Mouse (Mus musculus) inflammation-experienced regulatory T-cells, adult 6 months (primary cell): ENCODE results near the gene Tmem163. TPM values are rescaled to one million over a fixed set of nuclear protein-coding genes. Genes with fewer than 3 reads are reported as not detected.

Experiments
- ATAC-seq: one replicate; pipeline ENCODE4 v1.8.0; 2017
- polyA plus RNA-seq, 3 experiments: library from polyadenylated mRNA; unstranded; fragments of 100-300 nt; shearing (Covaris generic); gene quantifications; one replicate each; pipeline ENCODE4 v1.2.1; 2017

Tmem163 gene
- polyA plus RNA-seq, 3 experiments from 2014 or later = 0.28 to 0.83 TPM; not detected in 1

- ATAC-seq = no peak
Measured at GRCm38 (mm10) chr1:127555822-127556485, 123.4 kb downstream of the Tmem163 start.

- ATAC-seq = no peak
Measured at GRCm38 (mm10) chr1:127548078-127548477, 131.3 kb downstream of the Tmem163 start.

GRCm38 (mm10) chr1:127542756-127543155 is 136.6 kb downstream of the Tmem163 start:
- ATAC-seq = no peak

GRCm38 (mm10) chr1:127541931-127542330 is 137.4 kb downstream of the Tmem163 start:
- ATAC-seq = no peak

GRCm38 (mm10) chr1:127541522-127541921 is 137.8 kb downstream of the Tmem163 start:
- no peak for ATAC-seq

- ATAC-seq = no peak
Measured at GRCm38 (mm10) chr1:127537204-127538038, 141.9 kb downstream of the Tmem163 start.

GRCm38 (mm10) chr1:127536448-127536847 is 142.9 kb downstream of the Tmem163 start:
- ATAC-seq = no peak

- ATAC-seq = no peak
Measured at GRCm38 (mm10) chr1:127531723-127532122, 147.6 kb downstream of the Tmem163 start.

GRCm38 (mm10) chr1:127530849-127531580 is 148.3 kb downstream of the Tmem163 start:
- no peak for ATAC-seq

GRCm38 (mm10) chr1:127523364-127523763 is 156.0 kb downstream of the Tmem163 start:
- ATAC-seq = no peak

GRCm38 (mm10) chr1:127514888-127515287 is 164.5 kb downstream of the Tmem163 start:
- no peak for ATAC-seq

- no peak for ATAC-seq
Measured at GRCm38 (mm10) chr1:127514479-127514878, 164.9 kb downstream of the Tmem163 start.

- no peak for ATAC-seq
Measured at GRCm38 (mm10) chr1:127513664-127514063, 165.7 kb downstream of the Tmem163 start.

- ATAC-seq = no peak
Measured at GRCm38 (mm10) chr1:127513140-127513539, 166.2 kb downstream of the Tmem163 start.

- no peak for ATAC-seq
Measured at GRCm38 (mm10) chr1:127512709-127513108, 166.6 kb downstream of the Tmem163 start.

- ATAC-seq = no peak
Measured at GRCm38 (mm10) chr1:127511362-127511761, 168.0 kb downstream of the Tmem163 start.

GRCm38 (mm10) chr1:127508921-127509320 is 170.4 kb downstream of the Tmem163 start:
- ATAC-seq = no peak

GRCm38 (mm10) chr1:127508067-127508739 is 171.1 kb downstream of the Tmem163 start:
- ATAC-seq = no peak

GRCm38 (mm10) chr1:127507042-127507650 is 172.2 kb downstream of the Tmem163 start:
- ATAC-seq = no peak

- ATAC-seq = no peak
Measured at GRCm38 (mm10) chr1:127500701-127501100, 178.6 kb downstream of the Tmem163 start.

GRCm38 (mm10) chr1:127500219-127500618 is 179.1 kb downstream of the Tmem163 start:
- ATAC-seq = no peak

- ATAC-seq = no peak
Measured at GRCm38 (mm10) chr1:127498746-127499145, 180.6 kb downstream of the Tmem163 start.
